22 mouse cellular contexts compared by ENCODE assay signal in genomic region chr7:91010655-91011054, GRCm38 (mm10).
"Had no signal": no experiment of that assay in that cellular context is flagged by ENCODE, and none has a peak within 500 bp of the region (broad histone marks: within the 10 kb centered on the region; RNA-seq: fewer than 3 reads in every experiment).

No protein-coding gene starts in this region.

- H3K9me3 ChIP-seq: limb, embryonic 12.5 days; limb, embryonic 15.5 days; megakaryocyte, embryonic 14.5 days; midbrain, embryonic 12.5 days had no signal

- H3K27ac ChIP-seq: limb, embryonic 12.5 days; limb, embryonic 15.5 days; liver, embryonic 14.5 days; macrophage; midbrain, embryonic 12.5 days; stomach, postnatal 0 days had no signal

- H3K27me3 ChIP-seq: limb, embryonic 12.5 days; limb, embryonic 15.5 days; megakaryocyte, embryonic 14.5 days; midbrain, embryonic 12.5 days had no signal

- H3K36me3 ChIP-seq: limb, embryonic 12.5 days; limb, embryonic 15.5 days; midbrain, embryonic 12.5 days had no signal

- H3K4me1 ChIP-seq: limb, embryonic 12.5 days; limb, embryonic 15.5 days; megakaryocyte, embryonic 14.5 days; midbrain, embryonic 12.5 days had no signal

- H3K9ac ChIP-seq: limb, embryonic 12.5 days; limb, embryonic 15.5 days; liver, embryonic 14.5 days; liver, postnatal 0 days; lung, embryonic 14.5 days; midbrain, embryonic 12.5 days had no signal

- ATAC-seq: intestine, embryonic 16.5 days; liver, postnatal 0 days; lung, postnatal 0 days had no signal

- DNase-seq: kidney, adult 18-20 months; kidney, adult 9 months; kidney, postnatal 14 days; kidney, postnatal 4 days; left cerebral cortex, postnatal 4 days; liver, postnatal 0 days; lung, embryonic 14.5 days; right cerebral cortex, postnatal 14 days; right cerebral cortex, postnatal 4 days; thymus, adult 2 months; thymus, postnatal 14 days; thymus, postnatal 4 days had no signal

- H3K4me3 ChIP-seq: limb, embryonic 12.5 days; limb, embryonic 15.5 days; megakaryocyte, embryonic 14.5 days; midbrain, embryonic 12.5 days had no signal

- H3K4me2 ChIP-seq: limb, embryonic 12.5 days; limb, embryonic 15.5 days; liver, embryonic 11.5 days; lung, embryonic 14.5 days; midbrain, embryonic 12.5 days had no signal
